Mouse (Mus musculus) adrenal gland, postnatal 25 days (tissue): Measurements from ENCODE around the gene Brf1. TPM values are rescaled to one million over a fixed set of nuclear protein-coding genes. Genes with fewer than 3 reads are reported as not detected.

Experiments
- DNase-seq: peaks from one replicate; pipeline ENCODE4 v3.0.0; 2021; ENCODE audit warnings: mixed read lengths
- total RNA-seq: library from RNA; stranded (reverse); gene quantifications from 2 replicates; pipeline ENCODE4 v1.2.3, GENCODE M21; 2021

Brf1 gene
- total RNA-seq, 1 experiment from 2014 or later, result 68.8 TPM

DNA sequence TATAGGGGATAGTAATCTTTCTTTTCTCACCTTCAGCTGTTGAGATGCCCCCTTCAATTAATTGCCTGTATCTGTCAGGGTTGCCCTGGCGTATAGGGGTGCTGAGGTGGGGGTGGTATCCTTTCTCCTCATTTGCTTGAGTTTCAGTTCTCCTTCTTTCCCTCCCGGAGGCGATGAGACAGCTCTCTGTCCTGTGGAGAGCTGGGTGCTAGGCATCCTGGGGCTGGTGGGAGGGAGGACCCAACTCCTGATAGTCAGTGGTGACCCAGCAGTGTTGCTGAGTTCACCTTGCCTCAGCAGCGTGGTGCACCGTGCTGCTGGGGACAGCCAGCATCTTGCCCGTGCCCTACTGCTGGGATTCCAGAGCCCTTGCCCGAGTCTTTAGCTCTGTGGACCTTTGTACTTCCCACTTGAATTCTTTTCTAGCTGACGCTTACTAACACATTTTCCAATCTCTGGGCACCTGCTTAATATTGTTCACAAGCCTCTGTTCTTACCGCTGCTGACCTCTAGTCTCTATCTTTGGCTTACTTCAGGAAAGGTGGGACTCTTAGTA, 17.0 kb upstream of the Brf1 start:
- DNase-seq, result no peak

DNA sequence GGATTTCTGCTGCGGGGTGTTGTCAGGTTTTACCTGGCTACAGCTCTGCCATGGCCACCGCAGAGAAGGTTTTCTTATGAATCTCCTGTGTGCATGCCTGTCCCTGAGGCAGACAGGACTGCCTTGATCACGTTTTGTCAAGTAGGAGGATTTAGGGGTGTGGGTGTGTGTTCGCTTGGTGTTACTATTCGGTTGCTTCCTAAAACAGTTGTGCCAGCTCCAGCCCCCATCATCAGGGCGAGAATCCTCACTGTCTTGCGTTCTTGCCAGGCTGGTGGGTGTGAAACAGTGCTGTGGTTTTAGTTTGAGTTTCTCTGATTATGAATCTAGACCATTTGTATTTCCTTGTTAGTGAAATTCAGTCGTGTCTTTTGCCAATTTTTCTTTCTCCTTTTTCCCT, 16.5 kb upstream of the Brf1 start:
- no peak for DNase-seq

DNA sequence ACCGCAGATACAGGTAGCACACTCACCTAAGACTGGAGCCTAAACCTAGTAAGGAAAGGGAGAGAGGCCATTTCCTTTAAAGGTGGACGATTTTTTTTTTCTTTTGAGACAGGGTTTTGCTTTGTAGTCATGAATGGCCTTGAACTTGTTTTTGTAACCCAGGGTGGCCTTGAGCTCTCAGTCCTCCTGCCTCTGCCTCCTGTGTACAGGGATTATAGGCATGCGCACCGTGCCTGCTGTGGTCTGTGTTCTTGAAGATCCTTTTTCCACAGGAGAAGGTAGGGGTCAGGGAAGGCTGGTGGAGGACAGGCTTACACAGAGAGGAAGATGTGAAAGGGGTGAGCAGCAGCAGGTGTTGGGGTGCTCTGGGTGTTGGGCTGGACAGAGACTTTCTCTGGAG, 15.5 kb upstream of the Brf1 start:
- DNase-seq, result no peak

DNA sequence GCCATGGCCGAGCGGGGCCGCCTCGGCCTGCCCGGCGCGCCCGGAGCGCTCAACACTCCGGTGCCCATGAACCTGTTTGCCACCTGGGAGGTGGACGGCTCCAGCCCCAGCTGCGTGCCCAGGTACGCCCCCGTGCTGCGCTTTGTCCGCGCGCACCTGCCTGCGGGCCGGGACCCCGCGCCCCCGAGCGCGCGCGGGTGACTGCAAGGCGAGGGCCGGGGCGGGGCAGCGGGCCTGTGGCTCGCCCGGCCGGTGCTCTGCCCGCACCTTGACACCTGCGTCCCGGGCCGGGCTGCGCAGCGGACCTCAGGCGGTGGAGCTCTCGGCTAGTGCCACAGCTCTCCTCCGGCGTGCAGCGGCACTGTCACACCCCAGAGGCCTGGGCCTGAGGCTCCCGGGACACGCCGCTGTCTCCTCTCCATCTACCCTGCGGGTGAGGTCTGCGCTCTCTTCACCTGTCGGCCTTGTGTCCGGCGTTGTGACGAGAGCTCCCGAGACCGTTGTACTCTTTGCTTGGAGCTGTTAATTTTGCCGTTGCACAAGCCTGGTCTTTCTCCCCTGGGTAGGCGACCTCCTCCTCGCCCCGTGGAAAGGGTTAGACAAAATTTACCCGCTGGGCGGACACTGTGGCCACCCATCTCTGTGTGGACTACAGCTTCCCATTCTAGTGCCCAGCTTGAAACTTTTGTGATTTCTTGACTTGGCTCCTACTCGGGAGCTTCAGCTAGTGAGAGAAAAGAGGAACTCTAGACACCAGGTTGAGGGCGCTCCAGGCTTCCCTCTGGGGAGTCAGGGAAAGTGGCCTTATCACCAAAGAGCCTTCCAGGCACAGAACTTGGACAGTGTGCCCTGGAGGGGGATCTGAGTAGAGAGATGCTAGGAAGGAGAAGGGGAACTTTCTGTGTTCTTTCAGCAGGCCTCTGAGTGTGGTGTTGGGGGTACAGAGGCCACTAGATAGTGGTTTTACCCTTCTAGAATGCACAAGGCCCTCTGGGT, 14.4 kb upstream of the Brf1 start:
- DNase-seq, result peak; percentile 35

- DNase-seq, result peak; percentile 97
These were observed 13.4 kb upstream of the Brf1 start, which contains the start of gene Pacs2 for GRCm38 (mm10) chr12:113013604-113014558. Gene Pacs2, plus strand, starts transcription at chr12:113014508.

GRCm38 (mm10) chr12:113013021-113013491, 12.6 kb upstream of the Brf1 start:
- no peak for DNase-seq

DNA sequence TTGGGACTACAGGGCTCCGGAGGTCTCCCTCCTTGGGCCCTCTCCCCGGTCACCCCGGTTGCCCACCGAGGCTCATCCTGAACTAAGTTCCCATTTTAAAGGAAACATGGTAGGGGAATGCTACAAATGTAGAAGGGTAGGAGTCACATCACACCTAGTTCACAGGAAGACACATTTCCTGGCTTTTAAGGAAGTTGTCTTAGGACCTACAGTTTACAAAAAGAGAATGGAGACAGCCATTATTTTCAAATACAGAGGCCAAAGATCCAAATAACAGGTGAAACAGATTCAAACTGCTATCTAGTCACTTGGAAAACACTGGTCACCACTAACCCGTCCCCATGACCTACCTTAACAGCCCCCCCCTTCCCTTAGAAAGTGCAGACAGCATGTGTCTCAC, 11.9 kb upstream of the Brf1 start:
- no peak for DNase-seq

DNA sequence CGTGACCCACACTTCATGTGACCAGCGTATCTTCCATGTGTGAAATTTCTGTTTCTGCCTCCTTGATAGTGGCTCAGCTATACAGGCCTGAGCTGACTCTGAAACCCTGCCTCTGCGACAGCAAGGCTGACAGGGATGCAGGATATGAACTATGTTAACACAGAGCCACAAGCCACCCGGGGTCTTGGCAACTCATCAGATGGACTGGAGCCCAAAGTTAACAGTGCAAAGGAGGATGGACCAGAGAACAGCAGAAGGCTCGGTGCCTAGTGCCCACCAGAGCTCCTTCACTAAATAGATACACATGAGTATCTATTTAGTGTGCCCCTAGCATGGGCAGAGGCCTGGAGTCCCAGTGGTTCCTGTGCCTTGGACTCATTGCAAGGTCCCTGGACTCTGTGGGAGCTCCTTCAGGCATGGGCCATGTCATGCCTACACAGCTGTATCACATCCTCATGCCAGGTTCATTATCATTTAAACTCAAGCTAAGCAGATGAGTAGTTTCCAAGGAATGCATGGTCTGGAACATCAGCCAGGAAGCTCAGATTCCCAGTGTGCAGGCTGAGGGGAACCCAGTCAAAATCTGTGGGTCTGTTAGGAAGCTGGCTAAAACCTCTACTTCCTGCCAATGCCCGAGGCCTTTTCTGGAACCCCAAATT, 11.3 kb upstream of the Brf1 start:
- no peak for DNase-seq

- DNase-seq, result peak; percentile 70
These were observed 4.5 kb upstream of the Brf1 start for GRCm38 (mm10) chr12:113004993-113005392.

DNA sequence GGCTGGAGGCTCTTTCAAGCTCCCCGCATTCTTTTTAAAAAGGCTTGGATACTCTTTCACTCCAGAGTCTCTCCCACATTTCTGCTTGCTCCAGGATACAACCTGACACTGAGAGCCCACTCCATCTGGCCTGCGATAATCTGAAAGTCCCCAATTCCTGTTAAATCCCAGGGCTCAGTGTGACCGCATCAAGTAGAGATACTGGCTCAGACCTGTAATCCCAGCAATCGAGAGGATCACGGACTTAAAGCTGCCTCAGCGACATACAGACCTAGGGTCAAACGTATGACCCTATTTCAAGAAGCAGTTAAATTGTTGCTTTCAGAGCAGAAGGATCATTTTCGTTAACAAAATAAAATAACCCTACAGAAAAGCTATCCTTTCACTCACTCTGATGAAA, 3.5 kb upstream of the Brf1 start:
- no peak for DNase-seq

- DNase-seq, result no peak
These were observed 2.2 kb upstream of the Brf1 start for GRCm38 (mm10) chr12:113002667-113003066.

GRCm38 (mm10) chr12:113001133-113001474, 600 bp upstream of the Brf1 start:
- no peak for DNase-seq

GRCm38 (mm10) chr12:112999569-113000293, 773 bp downstream of the Brf1 start:
- peak; percentile 17 for DNase-seq

GRCm38 (mm10) chr12:112994153-112994552, 6.4 kb downstream of the Brf1 start:
- DNase-seq, result no peak

GRCm38 (mm10) chr12:112991444-112991843, 9.1 kb downstream of the Brf1 start:
- DNase-seq, result no peak

- no peak for DNase-seq
These were observed 9.6 kb downstream of the Brf1 start for GRCm38 (mm10) chr12:112990706-112991405.

DNA sequence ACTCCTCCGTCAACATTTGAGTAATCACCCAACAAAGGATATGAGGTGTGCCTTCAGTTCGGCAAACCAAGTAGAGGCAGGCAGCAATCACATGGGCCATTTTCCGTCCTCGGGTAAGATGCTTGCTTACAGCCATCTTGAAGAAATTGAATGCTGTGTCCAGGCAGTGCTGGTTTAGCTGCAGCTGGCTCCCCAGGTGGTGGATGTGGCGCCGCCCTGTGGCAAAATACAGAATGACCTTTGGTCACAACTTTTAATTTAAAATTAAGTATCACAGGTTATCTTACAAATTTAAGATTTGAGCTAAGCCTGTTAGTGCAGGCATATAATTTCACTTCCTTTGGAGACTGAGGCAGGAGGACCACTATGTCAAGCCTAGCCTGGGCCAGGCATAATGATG, 12.6 kb downstream of the Brf1 start:
- peak; percentile 33 for DNase-seq

GRCm38 (mm10) chr12:112985346-112985745, 15.2 kb downstream of the Brf1 start:
- no peak for DNase-seq

- no peak for DNase-seq
These were observed 18.5 kb downstream of the Brf1 start for GRCm38 (mm10) chr12:112982031-112982430.

DNA sequence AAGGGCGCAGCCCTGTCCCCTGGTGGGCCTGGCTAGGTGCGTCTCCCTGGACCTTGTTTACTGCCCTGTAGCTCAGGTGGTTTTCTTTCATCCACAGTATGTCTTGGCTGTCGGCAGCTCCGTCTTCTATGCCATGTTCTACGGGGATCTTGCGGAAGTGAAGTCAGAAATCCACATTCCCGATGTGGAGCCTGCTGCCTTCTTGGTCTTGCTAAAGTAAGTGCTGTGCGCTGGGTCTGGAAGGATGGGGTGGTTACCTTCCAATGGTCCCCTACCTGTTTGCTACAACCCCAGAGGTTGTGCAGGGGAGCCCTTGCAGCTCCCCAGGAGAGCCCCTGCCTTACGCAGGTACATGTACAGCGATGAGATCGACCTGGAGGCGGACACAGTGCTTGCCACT, 23.3 kb downstream of the Brf1 start:
- DNase-seq, result no peak
